Mouse (Mus musculus) mouse embryonic stem cell (cell line): Measurements from ENCODE around the gene Gpr171.
"Not testable (repeated sequence)": the region's sequence is repeated elsewhere in the genome, so short reads cannot be mapped to it uniquely, and the experiment has no call there.

Experiments
- in situ Hi-C, 2 experiments: fragments of 300-500 bp; cut with MboI; formaldehyde crosslinking; loops; 1 replicate in 1 of 2; 3 replicates in 1 of 2; pipeline ENCODE4 v1.14.3; 2019 to 2020; ENCODE audit warnings: low sequenced_read_pairs in 2 of 2, low pct_unique_long_range_greater_than_20kb in 1 of 2, mixed read lengths in 1 of 2; ENCODE audit not compliant: unreplicated experiment in 1 of 2

The Gpr171 gene

DNA sequence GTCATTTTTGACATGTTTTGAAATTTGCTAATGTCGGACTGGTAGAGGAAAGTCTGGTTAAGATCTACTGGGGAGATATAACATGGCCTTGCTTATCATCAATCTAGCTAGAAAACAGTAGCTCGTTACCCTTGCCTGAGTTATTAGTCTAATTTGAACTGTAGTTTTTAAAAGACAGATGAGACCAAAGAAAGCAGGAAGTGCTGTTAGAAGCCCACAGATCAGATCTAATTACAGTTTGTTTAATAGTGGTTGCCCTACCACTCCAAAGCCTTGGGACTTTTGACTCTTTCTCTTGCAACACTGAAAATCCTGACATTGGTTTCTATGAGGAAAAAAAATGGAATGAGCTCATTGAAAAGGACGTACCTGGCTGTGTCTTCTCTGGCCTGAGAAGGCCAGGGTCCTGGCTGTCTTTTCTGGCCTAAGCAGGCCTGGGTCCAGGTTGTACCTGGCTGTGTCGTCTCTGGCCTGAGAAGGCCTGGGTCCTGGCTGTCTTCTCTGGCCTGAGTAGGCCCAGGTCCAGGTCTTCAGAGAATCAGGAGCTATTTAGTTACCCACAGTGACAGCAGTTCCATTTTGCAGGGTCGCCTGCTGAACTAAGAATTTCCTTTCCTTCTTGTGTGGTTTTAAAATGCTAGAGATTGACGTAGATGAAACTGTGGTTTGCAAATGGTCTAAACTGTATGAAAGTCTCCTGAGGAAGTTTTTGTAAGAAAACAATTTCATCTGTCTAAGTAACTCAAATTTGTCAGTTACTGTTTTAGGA is at the start of gene Gpr171:
Gene Gpr171 (minus strand): TSS at position 604 of the 769 bp plus-strand sequence.
- in situ Hi-C loops = loop anchor here in 1 of 2 experiments (25.0 kb wide), 1 partner anchor 636 kb away; the partner anchor contains the start of gene Gm5538

DNA sequence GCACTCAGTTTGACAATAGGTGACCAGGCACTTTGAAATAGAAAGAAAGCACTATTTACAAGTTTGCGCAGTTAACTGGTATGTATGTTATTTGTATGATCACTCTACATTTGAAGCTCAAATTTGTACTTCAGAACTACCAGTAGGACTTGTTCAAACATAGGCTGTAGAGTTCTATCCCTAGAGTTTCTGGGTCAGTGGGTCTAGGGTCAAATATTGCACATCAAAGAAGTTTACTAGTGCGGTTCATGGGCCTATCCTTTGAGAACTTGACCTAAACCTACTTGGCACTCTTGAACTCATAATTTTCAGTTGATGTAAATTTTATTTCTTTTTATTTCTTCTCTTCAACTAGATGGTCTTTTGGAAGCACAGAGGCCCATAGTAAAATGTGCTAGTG is 49.0 kb upstream of the Gpr171 start:
- in situ Hi-C loops = no loop called here

DNA sequence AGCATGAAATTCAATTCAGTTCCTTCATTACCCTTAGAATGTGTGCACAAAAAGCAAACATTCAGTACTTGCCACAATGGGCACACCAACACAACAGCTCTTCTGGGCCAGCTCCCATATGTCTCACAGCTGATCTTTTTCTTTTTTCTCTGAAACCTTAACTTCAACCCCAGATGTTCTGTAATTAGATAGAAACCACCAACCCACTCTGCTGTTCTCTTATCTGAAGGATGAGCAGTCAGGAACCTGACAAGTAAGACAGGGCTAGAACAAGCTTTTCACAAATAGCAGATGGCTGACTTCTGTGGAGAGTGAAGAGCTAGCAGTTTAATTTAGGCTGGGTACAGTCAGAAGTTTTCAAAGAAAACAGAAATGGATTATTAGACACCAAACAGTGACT is 48.0 kb upstream of the Gpr171 start:
- in situ Hi-C loops = no loop called here

DNA sequence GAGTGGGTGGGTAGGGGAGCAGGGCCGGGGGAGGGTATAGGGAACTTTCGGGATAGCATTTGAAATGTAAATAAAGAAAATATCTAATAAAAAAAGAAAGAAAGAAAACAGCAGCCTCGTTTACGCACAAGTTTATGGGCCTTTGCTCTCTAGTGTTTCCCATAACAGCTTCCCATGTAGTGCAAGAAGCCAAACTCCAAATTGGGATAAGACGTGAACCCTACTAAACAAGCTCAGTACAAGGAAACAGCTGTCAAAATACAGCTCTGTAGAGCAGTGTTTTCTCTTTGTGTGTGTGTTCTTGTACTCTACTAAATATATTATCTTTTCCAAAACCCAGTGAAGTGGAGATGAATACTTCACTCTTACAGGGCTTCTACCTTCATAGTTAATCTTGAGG is 43.6 kb upstream of the Gpr171 start:
- in situ Hi-C loops = no loop called here

DNA sequence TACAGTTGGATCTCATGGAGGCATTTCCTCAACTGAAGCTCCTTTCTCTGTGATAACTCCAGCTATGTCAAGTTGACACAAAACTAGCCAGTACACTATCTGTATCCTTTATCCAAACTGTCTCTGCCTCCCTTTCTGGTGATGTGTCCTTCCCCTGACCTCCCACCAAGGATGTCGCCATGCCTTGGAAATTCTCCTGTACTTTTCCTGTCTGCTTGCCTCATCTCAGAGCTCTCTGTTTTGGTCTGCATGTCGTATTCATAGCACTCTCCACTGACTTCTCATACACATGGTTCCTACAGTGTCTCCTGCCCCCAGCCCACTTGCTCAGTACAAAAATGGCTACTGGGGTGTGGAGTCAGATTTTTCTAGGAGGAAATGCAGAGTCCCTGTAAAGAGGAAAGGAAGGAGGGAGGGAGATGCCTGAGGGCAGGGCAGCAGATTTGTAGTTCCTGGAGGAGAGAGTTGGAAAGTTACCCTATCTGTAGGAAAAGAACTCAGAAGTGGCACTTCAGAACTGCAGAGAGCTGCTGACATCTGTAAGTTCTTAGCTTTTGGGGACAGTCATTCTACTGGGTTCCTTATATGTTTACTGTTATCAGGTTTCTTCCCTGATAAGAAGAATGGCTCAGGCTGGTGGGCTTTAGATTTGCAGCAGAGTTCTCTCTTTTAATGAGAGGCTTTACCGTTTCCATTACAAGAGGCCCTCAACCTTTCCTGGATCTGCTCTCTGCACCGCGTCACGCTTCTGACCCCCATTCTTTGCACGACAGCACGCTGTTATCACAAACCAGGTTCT is 40.1 kb upstream of the Gpr171 start:
- in situ Hi-C loops = no loop called here

DNA sequence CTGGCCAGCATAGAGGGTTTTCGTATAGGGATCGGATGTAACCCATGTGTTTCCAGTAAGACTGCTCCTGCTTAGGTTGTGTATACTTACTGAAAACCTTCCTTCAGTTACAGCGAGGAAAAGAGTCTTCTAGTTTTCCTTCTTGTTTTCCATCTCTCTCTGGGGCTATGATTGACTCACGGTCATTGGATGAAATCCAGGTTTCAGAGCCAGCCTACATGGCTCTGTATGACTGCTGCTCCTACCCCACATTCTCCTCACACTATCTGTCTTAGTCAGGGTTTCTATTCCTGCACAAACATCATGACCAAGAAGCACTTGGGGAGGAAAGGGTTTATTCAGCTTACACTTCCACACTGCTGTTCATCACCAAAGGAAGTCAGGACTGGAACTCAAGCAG is 39.3 kb upstream of the Gpr171 start:
- in situ Hi-C loops = not testable (repeated sequence)

DNA sequence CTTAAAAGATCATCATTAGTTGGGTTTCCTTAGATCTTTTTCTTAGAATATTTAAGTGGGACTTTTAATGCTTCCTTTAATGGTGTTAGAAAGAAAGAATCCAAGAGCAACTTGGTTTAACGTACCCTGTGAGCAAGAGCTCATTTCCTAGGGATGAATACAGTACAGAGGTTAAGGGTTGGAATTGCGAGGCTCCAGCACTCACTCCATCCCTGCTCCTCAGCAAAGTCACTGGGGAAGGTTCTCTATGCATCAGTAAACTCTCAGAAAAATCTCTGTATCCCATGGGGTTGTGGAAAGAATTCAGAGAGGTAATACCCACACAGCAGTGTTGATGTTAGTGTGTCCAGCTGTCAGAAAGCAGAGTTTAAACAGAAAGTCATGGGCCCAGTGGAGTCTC is 38.5 kb upstream of the Gpr171 start:
- in situ Hi-C loops = no loop called here

DNA sequence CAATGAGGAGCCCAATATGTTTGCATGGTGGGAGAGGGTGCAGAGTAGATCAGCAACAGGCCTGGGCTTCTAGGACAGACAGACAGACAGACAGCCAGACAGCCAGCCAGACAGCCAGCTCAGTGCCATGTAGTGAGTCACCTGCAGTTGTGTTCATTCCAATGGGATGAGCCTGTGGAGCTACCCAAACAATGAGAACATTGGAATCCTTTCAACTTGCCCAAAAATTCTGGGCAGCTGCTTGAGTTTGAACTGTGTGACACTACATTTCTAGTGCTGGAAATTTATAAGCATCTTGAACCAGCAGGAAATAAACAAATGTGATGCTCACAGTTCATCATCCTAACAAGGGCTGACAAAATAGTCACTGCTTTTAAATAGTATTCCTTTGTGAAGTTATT is 38.0 kb upstream of the Gpr171 start:
- in situ Hi-C loops = no loop called here

DNA sequence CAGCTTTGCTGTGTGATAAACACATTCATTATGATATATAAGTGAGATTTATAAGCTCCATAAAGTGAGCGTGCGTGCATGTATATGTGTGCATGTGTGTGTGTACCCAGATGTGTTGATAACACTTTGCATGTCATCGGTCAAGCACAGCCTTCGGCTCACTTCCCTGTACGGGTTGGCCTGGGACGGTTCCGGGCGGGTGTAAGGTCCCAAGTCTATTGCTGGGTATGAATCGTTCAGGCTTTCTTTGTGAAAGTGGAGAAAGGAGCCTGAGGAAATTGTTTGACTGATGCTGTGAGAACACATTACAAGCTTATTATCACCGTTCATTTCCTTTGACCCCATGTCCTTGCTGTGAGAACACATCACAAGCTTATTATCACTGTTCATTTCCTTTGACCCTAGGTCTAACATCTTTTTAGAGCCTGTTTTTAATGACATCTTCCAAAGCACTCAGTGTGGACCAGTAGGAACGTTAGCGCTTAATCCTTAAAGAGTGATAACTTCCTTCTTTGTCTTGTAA is 37.4 kb upstream of the Gpr171 start:
- in situ Hi-C loops = no loop called here

DNA sequence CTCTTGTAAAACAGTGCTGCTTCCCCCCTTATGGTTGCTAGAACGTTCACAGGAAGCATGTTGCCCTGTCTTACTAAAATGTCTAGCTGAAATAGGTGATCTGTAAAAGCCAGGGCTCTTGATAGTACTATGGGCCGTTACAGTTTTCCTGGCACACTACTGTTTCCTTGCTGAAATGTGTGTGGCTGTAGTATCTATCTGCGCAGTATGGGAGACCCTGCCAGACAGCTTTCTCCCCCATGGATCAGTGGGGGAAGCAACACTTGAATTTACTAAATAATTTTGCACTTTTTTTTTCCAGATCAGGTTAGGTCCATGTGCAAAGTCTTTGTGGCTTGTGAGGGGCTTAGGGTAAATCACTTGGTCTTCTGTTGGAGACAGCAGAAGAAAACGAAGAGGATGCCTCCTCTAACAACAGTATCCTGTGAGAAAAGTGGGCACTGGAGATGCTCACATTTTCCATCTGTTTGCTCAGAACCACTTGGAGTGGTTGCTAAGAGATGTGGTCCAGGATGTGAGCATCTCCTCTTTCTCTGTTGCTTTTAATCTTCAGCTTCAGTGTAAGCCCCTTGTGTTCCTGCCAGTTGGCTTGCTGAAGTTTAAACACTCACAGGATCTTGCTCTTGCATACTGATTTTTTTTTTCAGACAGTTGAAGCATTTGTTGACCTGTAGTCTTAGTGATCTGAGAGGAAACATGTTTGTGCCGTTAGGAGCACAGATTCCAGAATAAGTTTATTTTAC is 34.5 kb upstream of the Gpr171 start:
- in situ Hi-C loops = no loop called here

DNA sequence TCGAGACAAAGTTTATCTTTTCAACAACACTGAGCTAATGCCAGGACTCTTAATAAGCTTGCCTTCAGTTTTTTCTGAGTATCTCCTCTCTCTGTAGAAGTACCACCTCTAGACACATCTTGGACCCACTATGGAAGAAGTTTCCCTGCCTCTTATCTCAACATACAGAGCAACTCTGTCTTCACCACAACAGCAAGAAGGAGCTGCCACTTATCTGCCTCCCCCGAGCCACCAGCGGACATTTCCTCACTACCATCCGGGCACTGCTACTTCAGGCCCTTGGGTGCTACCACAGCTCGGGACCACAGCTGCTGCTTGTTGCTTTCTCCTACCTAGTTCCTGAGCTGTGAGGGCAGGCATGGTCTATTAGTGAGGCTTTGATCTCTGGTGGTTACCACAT is 31.6 kb upstream of the Gpr171 start:
- in situ Hi-C loops = no loop called here

DNA sequence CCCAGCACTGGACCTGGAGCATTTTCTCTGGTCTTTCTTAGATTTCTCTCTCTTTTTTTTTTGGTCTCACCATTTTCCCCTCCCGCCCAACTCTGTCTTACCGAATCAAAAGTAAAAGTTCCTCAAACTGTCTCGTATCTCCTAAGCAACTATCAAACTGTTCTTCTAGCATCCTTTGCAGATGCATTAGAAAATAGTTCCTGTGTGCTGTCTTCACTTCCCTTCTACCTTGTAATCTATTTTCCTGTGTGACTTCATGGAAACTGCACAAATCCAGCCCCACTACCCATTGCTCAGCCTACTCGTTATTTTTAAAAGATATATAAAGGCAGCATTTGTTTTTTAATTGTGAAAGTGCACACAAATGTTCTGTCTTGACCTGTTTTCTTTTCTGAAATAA is 30.3 kb upstream of the Gpr171 start:
- in situ Hi-C loops = no loop called here

DNA sequence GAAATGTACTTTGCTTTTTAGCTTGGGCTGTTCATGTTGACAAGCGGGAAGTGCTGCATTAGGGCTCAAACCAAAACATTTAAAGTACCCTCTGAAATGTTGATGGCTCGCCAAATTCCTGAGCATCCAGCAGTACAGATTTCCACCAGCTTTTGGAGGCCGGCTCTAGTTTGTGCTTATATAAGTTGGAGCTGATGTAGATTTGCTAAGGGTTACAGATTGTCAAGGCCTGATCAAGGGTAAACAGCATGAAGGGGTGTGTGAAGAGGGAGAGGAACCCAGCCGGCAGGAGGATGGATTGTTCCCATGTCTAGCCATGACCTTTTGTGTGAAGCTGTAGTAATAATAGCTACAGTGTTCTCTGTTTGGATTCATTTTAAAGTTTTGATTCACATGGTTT is 29.5 kb upstream of the Gpr171 start:
- in situ Hi-C loops = no loop called here

DNA sequence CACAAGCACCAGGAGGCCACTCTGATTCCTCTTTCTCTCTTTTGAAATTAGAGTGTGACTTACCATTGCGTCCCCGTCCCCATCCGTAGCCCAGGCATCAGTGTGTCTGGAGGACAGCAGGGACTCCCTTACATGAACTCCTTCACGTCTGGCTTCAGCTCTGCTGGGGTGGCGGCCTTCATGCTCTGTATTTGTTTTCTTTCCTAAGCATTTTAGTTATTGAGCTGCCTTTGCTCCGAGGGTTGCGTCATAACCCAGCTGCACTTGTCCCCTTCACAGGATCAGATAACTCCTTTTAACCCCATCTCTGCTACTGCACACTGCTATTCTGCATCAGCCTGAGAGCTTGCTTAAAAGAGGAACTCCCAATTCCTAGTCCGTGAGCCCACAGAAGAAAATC is 28.8 kb upstream of the Gpr171 start:
- in situ Hi-C loops = no loop called here

DNA sequence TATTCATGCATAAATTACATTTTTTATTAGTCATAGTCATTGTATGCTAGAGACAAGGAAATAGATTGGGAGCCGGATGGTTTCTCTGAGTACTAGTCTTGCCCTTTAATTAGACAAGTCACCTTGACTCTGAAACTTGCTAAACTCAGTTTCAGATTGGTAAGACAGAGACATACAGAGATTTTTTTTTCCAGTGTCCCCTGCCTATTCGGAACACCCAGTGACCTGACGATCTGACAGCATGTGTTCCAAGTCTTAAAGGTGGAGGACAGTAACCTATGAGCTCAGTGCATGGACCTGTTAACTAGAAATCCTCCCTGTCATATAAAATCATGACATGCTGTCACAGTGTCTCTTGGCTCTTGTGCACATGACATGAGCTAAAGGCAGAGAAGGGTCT is 27.9 kb upstream of the Gpr171 start:
- in situ Hi-C loops = no loop called here

DNA sequence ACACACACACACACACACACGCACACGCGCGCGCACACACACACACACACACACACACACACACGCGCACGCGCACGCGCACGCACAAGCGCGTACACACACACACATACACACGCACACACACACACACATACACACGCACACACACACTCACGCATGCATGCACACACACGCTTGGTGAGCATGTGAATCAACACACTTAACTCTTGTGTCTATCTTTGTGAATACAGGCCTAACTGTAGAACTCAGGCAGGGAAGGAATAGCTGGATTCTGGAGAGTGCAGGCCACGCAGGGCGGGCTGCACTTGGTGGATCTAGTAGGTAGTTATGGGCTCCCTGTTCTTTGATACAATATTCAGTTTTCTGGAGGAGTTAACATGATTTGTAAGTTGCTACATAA is 27.1 kb upstream of the Gpr171 start:
- in situ Hi-C loops = no loop called here

DNA sequence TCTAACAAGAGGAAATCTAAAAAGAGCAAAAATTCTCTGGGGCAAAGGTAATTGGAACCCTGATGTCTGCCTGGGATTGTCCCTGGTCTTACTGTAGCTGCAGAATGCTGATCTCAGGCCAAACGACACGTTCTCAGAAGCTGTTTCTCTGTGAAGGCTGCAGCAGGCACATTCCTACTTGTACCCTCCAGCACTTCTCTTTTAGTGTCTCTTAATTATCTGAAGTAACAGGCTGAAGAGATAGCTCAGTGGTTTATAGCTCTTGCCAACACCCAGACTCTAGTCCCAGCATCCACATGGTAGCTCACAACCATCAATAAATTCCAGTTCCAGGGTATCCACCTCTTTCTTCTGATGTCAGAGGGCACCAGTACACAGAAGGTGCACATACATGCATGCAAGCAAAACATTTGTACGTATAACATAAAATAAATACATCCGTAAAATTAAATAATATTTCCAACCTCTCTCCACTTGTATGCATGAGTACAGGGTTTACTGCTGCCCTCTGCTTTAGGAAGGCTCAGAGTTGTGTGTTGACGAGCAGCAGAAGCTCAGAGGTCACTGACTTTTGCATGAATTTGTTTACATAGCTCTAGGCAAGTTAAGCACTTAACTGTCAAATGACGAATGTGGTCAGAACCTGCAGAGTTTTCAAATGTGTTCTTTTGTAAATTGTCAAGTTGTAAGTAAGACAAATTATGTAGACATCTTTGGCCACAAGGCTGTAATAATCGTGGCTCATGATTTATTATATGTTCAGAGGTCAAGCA is 24.3 kb upstream of the Gpr171 start:
- in situ Hi-C loops = no loop called here

DNA sequence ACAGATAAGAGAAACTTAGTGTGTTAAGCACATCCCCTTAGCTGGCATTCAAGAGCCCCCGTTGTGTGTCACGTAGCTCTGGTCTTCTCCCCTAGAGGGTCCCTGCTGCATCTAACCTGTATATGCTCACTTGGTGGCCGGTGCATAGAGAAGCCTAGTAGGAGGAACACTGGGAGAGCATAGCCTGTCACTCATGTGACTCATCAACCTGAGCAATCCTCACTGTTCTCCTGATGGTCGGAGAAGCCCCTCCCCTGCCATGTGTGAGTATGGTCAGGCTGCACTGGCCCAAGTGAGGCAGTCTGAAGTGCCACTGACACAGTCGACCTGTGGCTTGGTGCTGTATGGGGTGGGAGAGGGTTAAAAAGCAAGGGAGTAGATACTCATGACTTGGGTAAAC is 23.4 kb upstream of the Gpr171 start:
- in situ Hi-C loops = no loop called here
